Mouse (Mus musculus) naive thymus-derived CD4-positive, alpha-beta T cell, adult 2 months (primary cell): Measurements from ENCODE around the gene Jak3.
A peak's percentile ranks its signal among the peaks of the same experiment; 100 is the strongest.

Experiments used
- DNase-seq: peaks from one replicate; pipeline ENCODE4 v3.0.0-alpha.2; 2011; ENCODE audit warnings: low read depth

Gene Jak3

DNA sequence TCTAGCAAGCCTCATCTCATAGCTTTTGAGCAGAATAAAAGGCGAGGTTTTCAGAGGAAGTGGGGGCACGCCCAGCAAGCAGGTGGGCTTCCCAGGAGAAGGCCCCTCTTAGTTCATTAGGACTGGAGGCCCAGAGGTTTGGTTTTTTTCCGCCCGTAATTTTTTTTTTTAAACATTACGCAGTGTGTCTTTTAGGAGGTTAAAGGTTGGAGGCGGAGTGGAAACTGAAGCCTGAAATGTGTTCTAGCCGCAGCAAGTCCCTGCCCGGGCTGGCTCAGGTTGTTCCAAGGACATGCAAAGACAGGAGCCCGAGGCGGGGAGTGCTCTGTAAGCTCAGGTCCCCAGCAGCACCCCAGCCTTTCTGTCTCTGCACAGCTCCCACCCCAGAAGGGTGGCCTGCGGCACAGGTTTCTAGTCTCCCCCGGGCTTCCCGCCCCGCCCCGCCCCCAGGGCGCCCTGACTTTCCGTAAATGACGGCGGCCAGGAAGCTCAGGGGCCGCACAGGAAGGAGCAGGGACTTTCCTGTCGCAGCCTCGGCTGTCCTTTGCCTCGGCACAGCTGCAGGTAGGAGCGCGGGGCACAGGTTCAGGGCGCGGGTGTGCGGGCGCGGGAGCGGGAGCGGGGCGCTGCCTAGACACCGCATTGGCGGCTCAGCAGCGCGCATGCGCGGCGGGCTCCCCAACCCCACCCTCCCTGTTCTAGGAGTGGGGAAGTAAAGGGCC, at the start of gene Jak3:
Gene Jak3, plus strand, starts transcription at position 277 of the 722 bp plus-strand sequence.
- peak; percentile 89 for DNase-seq

DNA sequence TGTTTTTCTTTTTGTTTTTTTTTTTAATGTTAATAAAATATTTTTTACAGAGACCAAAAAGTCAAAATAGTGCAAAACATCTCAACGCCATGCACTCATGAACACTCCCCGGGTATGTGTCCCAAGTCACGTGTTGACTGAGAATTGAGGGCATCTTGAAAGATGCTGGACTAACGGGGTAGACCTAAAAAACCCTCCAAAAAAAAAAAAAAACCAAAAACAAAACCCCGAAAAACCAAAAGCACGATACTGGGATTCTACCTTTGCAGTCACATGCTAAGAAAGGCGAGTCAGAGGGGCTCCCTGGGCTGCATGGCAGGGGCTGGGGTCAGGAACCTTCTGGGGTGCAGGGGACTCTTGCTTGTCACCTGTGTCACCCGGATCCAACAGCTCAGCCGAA, 49.3 kb upstream of the Jak3 start:
- no peak for DNase-seq

- DNase-seq = no peak
These were observed 48.6 kb upstream of the Jak3 start for GRCm38 (mm10) chr8:71627265-71628099.

GRCm38 (mm10) chr8:71628396-71629095, 47.5 kb upstream of the Jak3 start:
- peak; percentile 34 for DNase-seq

DNA sequence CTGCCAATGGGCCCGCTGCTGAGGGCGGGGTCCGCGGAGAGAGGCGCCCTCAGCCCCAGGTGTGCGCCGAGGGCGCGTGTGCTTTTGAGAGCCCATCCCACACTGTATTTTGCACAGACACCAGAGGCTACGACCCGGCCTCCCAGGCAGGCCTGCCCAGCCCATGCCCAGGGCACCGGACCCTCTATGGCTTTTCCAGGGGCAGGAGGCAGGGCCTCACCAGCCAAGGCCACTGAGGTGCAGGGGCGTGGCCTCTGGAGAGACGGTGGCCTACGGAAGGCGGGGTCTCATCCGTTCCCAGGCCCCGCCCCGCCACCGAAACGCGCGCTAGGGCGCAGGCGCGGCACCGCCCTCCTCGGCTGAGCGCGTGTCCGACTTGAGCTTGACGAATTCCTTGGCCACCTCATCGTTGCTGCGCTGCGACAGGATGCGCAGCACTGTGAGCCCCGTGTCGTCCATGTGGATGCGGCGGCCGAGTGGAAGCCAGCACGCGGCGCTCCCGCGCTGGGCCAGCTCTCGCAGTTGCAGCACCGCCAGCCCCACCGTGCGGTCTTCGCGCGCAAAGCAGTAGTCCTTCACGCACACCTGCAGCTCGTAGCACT, 46.9 kb upstream of the Jak3 start:
- DNase-seq = peak; percentile 96

DNA sequence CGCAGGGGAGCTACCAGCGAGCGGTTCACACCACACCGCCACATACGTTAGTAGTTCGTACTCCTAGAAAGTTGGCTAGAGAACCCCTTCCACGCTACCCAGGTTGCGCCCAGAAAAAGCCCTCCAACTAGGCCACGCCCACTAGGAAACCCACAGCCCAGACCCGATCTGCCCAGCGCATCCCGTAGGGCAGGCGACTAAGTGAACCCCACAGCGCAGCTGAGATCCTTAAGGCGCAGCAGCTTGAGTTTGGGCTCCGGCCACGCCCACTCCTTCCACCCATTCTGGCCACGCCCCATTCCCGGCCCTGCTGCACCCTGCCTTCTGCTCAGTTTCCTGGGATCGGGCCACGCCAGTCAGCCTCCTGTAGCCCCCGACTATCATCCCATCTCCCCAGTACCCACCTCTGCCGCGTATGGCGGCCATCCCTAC, 46.3 kb upstream of the Jak3 start:
- DNase-seq = no peak

DNA sequence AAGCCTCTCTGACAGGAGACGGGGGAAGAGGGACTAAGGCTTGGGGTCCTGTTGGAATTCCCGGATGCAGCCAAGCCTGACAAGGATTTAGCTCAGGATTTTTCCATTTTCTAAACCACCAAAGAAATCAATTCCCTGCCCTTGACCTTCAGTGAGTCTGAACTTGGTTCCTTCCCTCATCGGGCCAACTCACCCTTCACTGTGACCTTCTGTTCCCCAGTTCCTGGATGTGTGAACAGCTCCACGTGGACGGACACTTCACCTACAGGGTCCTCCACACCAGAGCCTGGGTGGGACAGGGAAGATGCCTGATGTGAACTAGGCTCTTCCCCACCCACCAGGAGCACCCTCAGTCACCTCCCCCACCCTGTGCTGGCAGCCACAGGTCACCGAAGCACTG, 45.3 kb upstream of the Jak3 start:
- DNase-seq = peak; percentile 28

DNA sequence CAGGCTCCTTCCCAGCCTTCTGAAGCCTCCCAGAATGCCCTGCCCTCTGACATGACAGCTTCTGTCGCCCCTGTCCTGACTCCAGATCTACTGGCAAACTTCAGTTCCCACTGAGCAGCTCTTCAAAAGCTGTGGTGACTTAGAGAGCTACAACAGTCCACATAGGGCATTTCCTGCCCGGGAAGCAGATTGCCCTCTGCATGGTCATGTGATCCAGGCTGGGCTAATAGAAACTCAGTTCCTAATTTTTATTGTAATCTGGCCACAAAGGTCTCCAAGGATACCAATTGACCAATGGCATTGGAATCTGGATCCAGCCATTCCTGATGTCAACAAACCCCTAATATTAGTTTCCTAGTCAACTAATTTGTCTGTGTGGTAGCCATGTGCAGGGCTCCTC, 44.2 kb upstream of the Jak3 start:
- peak; percentile 23 for DNase-seq

DNA sequence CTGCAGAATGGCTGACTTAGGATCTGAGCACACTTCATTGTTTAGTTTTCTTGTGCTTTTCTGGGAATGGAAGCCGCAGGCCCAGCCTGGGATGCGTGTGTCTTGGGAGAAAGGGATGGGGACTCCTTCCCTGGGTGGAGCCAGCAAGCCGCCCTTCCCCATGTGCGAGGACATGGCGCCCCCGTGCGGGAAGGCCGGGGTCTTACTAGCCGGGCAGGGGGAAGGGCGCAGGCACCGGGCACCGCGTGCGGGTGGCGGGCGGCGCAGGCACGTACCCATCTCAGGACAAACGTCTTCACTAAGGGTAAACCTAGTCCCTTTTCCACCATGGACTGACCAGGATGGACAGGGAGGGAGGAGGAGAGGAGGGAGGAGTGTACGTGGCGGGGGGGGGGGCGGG, 42.9 kb upstream of the Jak3 start:
- peak; percentile 76 for DNase-seq

DNA sequence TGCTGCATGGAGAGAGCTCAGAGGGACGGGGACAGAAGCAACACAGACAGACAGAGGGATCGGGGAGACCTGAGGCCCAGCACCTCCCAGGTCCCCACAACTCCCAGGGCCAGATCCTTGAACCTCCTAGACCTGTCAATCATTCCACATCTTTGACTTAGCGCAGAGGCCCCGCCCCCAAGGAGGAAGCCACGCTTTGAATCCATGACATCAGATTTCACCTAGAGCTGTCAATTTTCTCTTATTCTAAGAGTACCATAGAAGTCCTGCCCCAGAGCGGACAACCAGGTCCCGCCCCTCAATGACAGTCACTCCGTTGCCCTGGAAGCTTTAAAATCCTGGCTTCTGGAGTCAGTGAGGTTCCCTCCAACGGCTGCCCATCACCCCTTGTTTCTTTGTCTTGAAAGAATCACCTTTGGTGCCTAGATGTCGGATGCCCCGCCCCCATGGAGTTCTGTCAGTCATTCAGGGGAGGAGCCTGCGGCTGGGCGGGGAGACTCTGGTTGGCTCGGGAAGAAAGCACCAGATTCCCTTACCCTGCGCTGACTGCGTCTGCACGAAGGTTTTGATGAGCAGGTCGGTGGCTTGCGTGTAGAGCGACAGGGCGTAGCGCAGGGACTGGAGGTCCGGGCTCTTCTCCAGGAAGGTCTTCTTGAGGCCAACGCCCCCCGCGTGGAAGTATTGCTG, 42.0 kb upstream of the Jak3 start:
- DNase-seq = peak; percentile 87

GRCm38 (mm10) chr8:71637149-71638095, 38.7 kb upstream of the Jak3 start:
- no peak for DNase-seq

DNA sequence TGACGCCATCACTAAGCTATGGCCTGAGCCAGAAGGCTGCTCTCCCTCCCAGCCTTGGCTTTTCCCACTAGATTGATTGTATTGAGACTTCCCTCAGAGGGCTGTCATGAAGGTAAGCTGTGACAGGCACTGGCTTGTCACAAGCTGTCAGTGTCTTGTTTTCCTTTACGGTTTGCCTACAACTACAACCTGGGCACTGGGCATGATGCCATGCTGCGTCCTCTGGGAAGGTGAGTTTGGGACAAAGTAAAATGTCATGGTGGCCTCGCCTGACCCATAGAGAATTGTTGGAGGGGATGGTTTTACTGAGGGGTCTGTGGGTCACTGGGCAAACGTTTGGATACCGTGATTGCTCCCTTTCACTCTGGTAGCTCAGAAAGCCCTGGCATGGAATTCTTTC, 37.8 kb upstream of the Jak3 start:
- DNase-seq = no peak

GRCm38 (mm10) chr8:71639318-71639717, 36.8 kb upstream of the Jak3 start:
- no peak for DNase-seq

DNA sequence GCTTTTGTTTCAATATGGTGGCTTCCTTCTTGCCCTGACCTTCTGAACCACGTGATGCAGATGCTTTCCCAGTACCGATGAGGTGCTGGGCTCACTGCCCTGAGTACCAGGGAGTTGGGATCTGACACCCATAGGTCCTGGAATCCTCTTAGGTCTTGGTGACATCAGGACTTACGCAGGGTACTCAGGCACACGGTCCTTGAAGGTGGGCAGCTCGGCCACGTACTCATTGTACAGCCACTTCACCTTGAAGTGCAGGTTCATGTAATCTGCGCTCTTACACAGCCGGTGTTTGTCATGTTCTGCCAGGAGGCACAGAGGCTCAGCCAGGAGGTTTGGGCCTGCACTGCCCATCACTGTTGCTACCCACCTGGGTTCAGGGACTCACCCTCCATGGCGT, 30.6 kb upstream of the Jak3 start:
- DNase-seq = no peak

- DNase-seq = peak; percentile 54
These were observed 21.5 kb upstream of the Jak3 start for GRCm38 (mm10) chr8:71654600-71654999.

DNA sequence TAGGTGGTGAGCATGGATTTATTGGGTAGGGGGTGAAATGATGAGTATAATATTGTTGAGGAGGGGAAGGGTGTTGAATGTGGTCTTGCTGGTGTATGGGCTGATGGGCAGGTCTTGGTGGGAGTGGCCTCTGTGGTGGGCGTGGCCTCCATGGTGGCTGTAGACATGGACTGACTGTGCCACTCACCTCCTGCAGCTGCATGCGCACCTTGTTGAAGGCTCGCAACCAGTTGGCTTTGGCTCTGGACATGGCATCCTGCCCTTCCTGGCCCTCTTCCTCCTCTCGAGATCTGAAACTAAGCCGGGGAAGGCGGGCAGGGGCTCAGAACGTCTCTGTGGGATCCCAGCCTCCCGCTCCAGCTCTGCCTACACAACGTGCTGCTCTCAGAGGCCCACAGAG, 18.3 kb upstream of the Jak3 start:
- DNase-seq = no peak

DNA sequence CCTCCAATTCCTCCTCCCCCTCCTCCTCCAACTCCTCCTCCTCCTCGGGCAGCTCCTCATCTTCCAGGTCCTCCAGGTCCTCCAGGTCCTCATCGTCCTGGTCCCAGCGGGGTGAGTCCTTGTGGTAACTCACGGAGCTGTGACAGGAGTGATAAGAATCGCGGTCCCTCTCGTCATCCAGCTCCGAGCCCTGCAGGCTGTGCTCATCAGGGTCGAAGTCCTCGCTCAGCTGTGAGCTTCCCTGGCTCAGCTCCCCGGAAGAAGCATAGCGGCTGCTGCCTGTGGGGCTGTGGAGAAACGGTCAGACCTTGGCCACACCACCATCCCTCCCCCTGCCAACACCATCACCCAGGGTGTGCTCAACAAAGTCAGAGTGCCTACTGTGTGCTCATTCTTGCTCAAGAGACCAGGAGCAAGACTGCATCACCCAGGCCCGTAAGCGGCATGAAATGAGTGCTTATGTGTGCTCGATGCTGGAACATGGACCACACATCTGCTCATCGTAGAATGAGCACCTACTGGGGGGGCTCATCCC, 17.5 kb upstream of the Jak3 start:
- no peak for DNase-seq

DNA sequence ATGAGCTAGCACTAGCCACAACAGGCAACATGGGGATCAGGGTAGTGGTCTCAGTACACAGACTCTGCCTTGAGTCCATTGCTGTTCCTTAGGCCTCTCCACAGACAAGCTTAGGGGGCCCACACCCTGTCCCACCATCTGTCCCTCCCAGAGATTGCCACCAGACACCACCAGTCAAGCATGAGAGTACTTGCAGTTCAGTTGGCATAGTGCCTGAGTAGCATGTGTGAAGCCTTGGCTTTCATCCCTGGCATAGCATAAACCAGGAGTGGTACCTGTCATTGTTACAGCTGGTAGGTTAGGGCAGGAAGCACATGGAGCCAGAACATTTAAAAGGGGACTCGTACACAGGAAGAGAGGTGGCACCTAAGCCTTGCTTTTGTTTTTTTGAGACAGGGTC, 16.3 kb upstream of the Jak3 start:
- no peak for DNase-seq

DNA sequence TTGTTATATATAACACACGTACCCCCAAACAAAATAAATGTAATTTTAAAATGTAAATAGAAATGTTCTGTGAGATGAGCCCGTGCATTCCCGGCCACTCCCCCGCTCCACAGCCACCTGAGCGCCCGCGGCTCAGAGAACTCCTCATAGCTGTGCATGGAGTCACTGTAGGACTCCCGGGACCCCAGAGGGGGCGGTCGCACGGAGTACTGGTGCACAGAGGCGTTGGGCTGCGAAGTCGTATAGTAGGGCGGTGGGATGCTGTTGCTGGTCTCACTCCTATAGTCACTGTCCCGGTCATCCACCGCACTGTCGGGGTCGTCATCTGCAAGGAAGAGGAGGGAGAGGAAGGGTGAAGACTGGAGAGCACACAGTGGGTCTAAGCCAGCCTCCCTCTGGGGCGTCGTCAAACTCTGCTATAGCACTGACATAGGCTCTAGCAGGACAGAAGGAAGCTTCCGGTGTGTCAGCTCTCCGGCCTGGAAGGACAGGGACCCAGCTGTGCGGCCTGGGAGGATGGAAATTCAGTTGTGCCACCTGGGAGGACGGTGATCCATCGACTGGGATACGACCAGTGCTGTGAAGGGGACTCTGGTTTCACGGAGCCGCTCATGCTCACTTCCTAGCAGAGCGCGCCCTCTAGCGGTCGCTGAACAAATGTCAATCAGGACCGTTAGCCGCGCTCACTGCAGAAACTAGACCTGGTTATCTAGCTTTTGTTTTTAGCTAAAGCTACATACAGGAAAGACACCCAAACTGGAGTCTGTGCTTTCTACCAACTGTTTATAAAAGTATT, 15.6 kb upstream of the Jak3 start:
- peak; percentile 93 for DNase-seq
